Mouse (Mus musculus) neural tube, embryonic 15.5 days (tissue): ENCODE data around the gene AU022252. TPM values are rescaled to one million over a fixed set of nuclear protein-coding genes. Genes with fewer than 3 reads are reported as not detected.

Experiments
- ATAC-seq: fragments of 200-750 bp; cut with Nextera tagmentation; 2 replicates; pipeline ENCODE4 v1.8.0; 2017; ENCODE audit warnings: mild to moderate bottlenecking, moderate TSS enrichment, moderate library complexity; ENCODE audit not compliant: low FRiP score
- H3K27ac ChIP-seq: fragments of 300-500 bp; sonication (generic); replicated peaks from 2 replicates; pipeline ENCODE4 v1.5.1; 2015; ENCODE audit warnings: mild to moderate bottlenecking, inconsistent platforms
- H3K27me3 ChIP-seq: fragments of 300-500 bp; sonication (generic); replicated peaks from 2 replicates; pipeline ENCODE4 v1.6.1; 2015; ENCODE audit warnings: inconsistent platforms
- H3K36me3 ChIP-seq: fragments of 300-500 bp; sonication (generic); 2 replicates; pipeline ENCODE4 v1.6.1; 2015; ENCODE audit warnings: inconsistent platforms
- H3K4me1 ChIP-seq: fragments of 300-500 bp; sonication (generic); 2 replicates; pipeline ENCODE4 v1.6.1; 2015; ENCODE audit warnings: inconsistent platforms
- H3K4me2 ChIP-seq: fragments of 300-500 bp; sonication (generic); 2 replicates; pipeline ENCODE4 v1.6.1; 2015; ENCODE audit warnings: inconsistent platforms, mild to moderate bottlenecking, moderate library complexity
- H3K4me3 ChIP-seq: fragments of 300-500 bp; sonication (generic); replicated peaks from 2 replicates; pipeline ENCODE4 v1.5.1; 2015; ENCODE audit warnings: mild to moderate bottlenecking, inconsistent platforms
- H3K9ac ChIP-seq: fragments of 300-500 bp; sonication (generic); replicated peaks from 2 replicates; pipeline ENCODE4 v1.6.1; 2015; ENCODE audit warnings: mild to moderate bottlenecking, inconsistent platforms
- H3K9me3 ChIP-seq: fragments of 300-500 bp; sonication (generic); replicated peaks from 2 replicates; pipeline ENCODE4 v1.6.1; 2016; ENCODE audit warnings: inconsistent platforms
- WGBS: fragments of 180-500 bp; shearing (Covaris S2); methylation state at CpG from one replicate; pipeline ENCODE4 v1.1.7; 2015; ENCODE audit warnings: mixed read lengths; 5-methylcytosine and 5-hydroxymethylcytosine counted together
- polyA plus RNA-seq: library from polyadenylated mRNA; unstranded; fragments of >200 nt; fragmentation: Nextera tagmentation; extraction: Ambion mirVana; gene quantifications from 2 replicates; pipeline ENCODE4 v1.2.1, GENCODE M21; 2015

AU022252 gene
- polyA plus RNA-seq, 1 experiment from 2014 or later, result 26.0 TPM

- 32% methylated on average over 2 of the region's 2 CpGs for WGBS
- Histone ChIP-seq H3K27me3 (no peaks in the 10 kb centered on the region), H3K27ac (no peak overlapping the region), H3K4me3 (no peak overlapping the region), H3K4me2 (no peak overlapping the region), H3K9me3 (no peaks in the 10 kb centered on the region), H3K9ac (no peak overlapping the region), H3K4me1 (no peaks in the 10 kb centered on the region), H3K36me3 (no peaks in the 10 kb centered on the region)
- no peak for ATAC-seq
Measured at GRCm38 (mm10) chr4:119157186-119157585, 75.3 kb downstream of the AU022252 start.

Other genes starting within 250 kb of the AU022252 start
- gene Slc2a1, start 124.0 kb downstream of the AU022252 start, polyA plus RNA-seq, result 78.8 and 91.3 TPM in 2 replicates
- 4.4 and 4.8 TPM in 2 replicates for gene Zfp691, start 58.5 kb downstream of the AU022252 start, polyA plus RNA-seq
- 0.79 and 1.2 TPM in 2 replicates for gene Ermap, start 42.7 kb downstream of the AU022252 start, polyA plus RNA-seq
- gene Svbp, start 37.4 kb downstream of the AU022252 start, polyA plus RNA-seq, result 198 and 242 TPM in 2 replicates
- gene Tmem269, start 14.5 kb downstream of the AU022252 start, polyA plus RNA-seq, result 0.29 and 0.54 TPM in 2 replicates
- 14.1 and 14.9 TPM in 2 replicates for gene P3h1, start 203 bp upstream of the AU022252 start, polyA plus RNA-seq
- gene Cldn19, start 22.7 kb upstream of the AU022252 start, polyA plus RNA-seq, result 0.36 and 0.81 TPM in 2 replicates
- 815 and 871 TPM in 2 replicates for gene Ybx1, start 61.9 kb upstream of the AU022252 start, polyA plus RNA-seq
- 43.5 and 54.5 TPM in 2 replicates for gene Ppih, start 87.8 kb upstream of the AU022252 start, polyA plus RNA-seq
- gene Ccdc30, start 182.8 kb upstream of the AU022252 start, polyA plus RNA-seq, result 20.2 and 22.0 TPM in 2 replicates
- 21.8 and 28.5 TPM in 2 replicates for gene Ppcs, start 189.7 kb upstream of the AU022252 start, polyA plus RNA-seq
- 0.44 and 0.46 TPM in 2 replicates for gene Zmynd12, start 190.1 kb upstream of the AU022252 start, polyA plus RNA-seq